Mouse (Mus musculus) CH12.LX (cell line): ENCODE results near the gene Fhl1.

ENCODE experiments used
- CHD2 ChIP-seq: IDR thresholded peaks from 2 replicates; pipeline ENCODE4 v1.6.1; 2011; ENCODE audit warnings: low read length, improper control_type of control experiment
- CTCF ChIP-seq, 2 experiments: IDR thresholded peaks in 1 of 2; conservative IDR thresholded peaks in 1 of 2; 2 replicates each; pipeline ENCODE4 v1.5.1; 2011 to 2012; ENCODE audit warnings: low read depth in 2 of 2, low read length in 2 of 2, improper control_type of control experiment in 1 of 2, inconsistent platforms in 1 of 2, mild to moderate bottlenecking in 1 of 2, moderate library complexity in 1 of 2
- GABPA ChIP-seq: IDR thresholded peaks from 2 replicates; pipeline ENCODE4 v1.6.1; 2012; ENCODE audit warnings: low read depth, low read length, improper control_type of control experiment, inconsistent platforms; ENCODE audit not compliant: insufficient replicate concordance
- IRF4 ChIP-seq: IDR thresholded peaks from 2 replicates; pipeline ENCODE4 v1.6.1; 2014; ENCODE audit warnings: low read depth, mild to moderate bottlenecking, inconsistent platforms, low read length, improper control_type of control experiment
- MYC ChIP-seq: IDR thresholded peaks from 2 replicates; pipeline ENCODE4 v1.6.1; 2011; ENCODE audit warnings: low read depth, mild to moderate bottlenecking, improper control_type of control experiment, low read length
- POLR2A ChIP-seq: IDR thresholded peaks from 2 replicates; pipeline ENCODE4 v1.6.1; 2011; ENCODE audit warnings: low read depth, mild to moderate bottlenecking, improper control_type of control experiment, low read length
- USF2 ChIP-seq: conservative IDR thresholded peaks from 2 replicates; pipeline ENCODE4 v1.6.1; 2011; ENCODE audit warnings: low read depth, low read length, improper control_type of control experiment
- ZMIZ1 ChIP-seq: IDR thresholded peaks from 2 replicates; pipeline ENCODE4 v1.6.1; 2012; ENCODE audit warnings: low read depth, mild to moderate bottlenecking, inconsistent platforms, low read length, improper control_type of control experiment

- no peak for TF ChIP-seq CTCF (conservative IDR thresholded peaks at IDR 0.05 in 1 of 2, IDR thresholded peaks at IDR 0.05 in 1 of 2; ENCODE audit: low read depth in 2 of 2, low read length in 2 of 2)
- no peak for TF ChIP-seq USF2
- no peak for TF ChIP-seq ZMIZ1
- no peak for TF ChIP-seq IRF4
- no peak for TF ChIP-seq GABPA
- no peak for TF ChIP-seq CHD2
- no peak for TF ChIP-seq POLR2A
- no peak for TF ChIP-seq MYC
Observed at GRCm38 (mm10) chrX:56753317-56754289, 22.0 kb downstream of the Fhl1 start.
